Mouse (Mus musculus): Measurements from ENCODE around the gene Areg. TPM values are rescaled to one million over a fixed set of nuclear protein-coding genes. Genes with fewer than 3 reads are reported as not detected.

Gene Areg
- polyA plus RNA-seq, 1 experiment: not detected

GRCm38 (mm10) chr5:91138970-91139369 is 429 bp upstream of the Areg start:
- no peak for DNase-seq
- Histone ChIP-seq H3K36me3 (ENCODE audit: control insufficient read depth, insufficient read depth, low read length) (no peaks in the 10 kb centered on the region), H3K4me3 (ENCODE audit: insufficient read depth, low read depth, low read length) (peak overlapping the region; percentile 41), H3K4me1 (ENCODE audit: control insufficient read depth, insufficient read depth, low read length) (no peaks in the 10 kb centered on the region), H3K27ac (ENCODE audit: insufficient read depth, low read depth, low read length) (no peak overlapping the region), H3K27me3 (replicated peaks; ENCODE audit: control insufficient read depth, insufficient read depth, low read length) (no peaks in the 10 kb centered on the region)
- no peak for TF ChIP-seq CTCF (conservative IDR thresholded peaks at IDR 0.05; ENCODE audit: insufficient read depth, insufficient read length, low read depth, low read length)
- TF ChIP-seq POLR2A (IDR thresholded peaks at IDR 0.05; ENCODE audit: low read depth, low read length): no peak
- 13% methylated on average over 7 of the region's 7 CpGs for WGBS

- no peaks in the 10 kb centered on the region for H3K36me3 ChIP-seq (ENCODE audit: control insufficient read depth, insufficient read depth, low read length)
- H3K27me3 ChIP-seq (replicated peaks; ENCODE audit: control insufficient read depth, insufficient read depth, low read length): no peaks in the 10 kb centered on the region
- WGBS: 62% methylated on average over 13 of the region's 13 CpGs
- no peak for DNase-seq
- H3K4me1 ChIP-seq (ENCODE audit: control insufficient read depth, insufficient read depth, low read length): no peaks in the 10 kb centered on the region
- TF ChIP-seq CTCF (conservative IDR thresholded peaks at IDR 0.05; ENCODE audit: insufficient read depth, insufficient read length, low read depth, low read length) (no peak), POLR2A (IDR thresholded peaks at IDR 0.05; ENCODE audit: low read depth, low read length) (no peak)
- no peak overlapping the region for H3K4me3 ChIP-seq (ENCODE audit: insufficient read depth, low read depth, low read length)
- H3K27ac ChIP-seq (ENCODE audit: insufficient read depth, low read depth, low read length): no peak overlapping the region
These were observed 1.6 kb downstream of the Areg start for GRCm38 (mm10) chr5:91140896-91141448.

- H3K4me1 ChIP-seq (ENCODE audit: control insufficient read depth, insufficient read depth, low read length): no peaks in the 10 kb centered on the region
- no peak overlapping the region for H3K27ac ChIP-seq (ENCODE audit: insufficient read depth, low read depth, low read length)
- no peak for DNase-seq
- TF ChIP-seq CTCF (conservative IDR thresholded peaks at IDR 0.05; ENCODE audit: insufficient read depth, insufficient read length, low read depth, low read length): no peak
- no peak for TF ChIP-seq POLR2A (IDR thresholded peaks at IDR 0.05; ENCODE audit: low read depth, low read length)
- no peaks in the 10 kb centered on the region for H3K27me3 ChIP-seq (replicated peaks; ENCODE audit: control insufficient read depth, insufficient read depth, low read length)
- no peaks in the 10 kb centered on the region for H3K36me3 ChIP-seq (ENCODE audit: control insufficient read depth, insufficient read depth, low read length)
- no peak overlapping the region for H3K4me3 ChIP-seq (ENCODE audit: insufficient read depth, low read depth, low read length)
- 85% methylated on average over 9 of the region's 9 CpGs for WGBS
These were observed 5.6 kb downstream of the Areg start for GRCm38 (mm10) chr5:91144971-91145370.

- Histone ChIP-seq H3K27me3 (replicated peaks; ENCODE audit: control insufficient read depth, insufficient read depth, low read length) (no peaks in the 10 kb centered on the region), H3K4me1 (ENCODE audit: control insufficient read depth, insufficient read depth, low read length) (no peaks in the 10 kb centered on the region), H3K27ac (ENCODE audit: insufficient read depth, low read depth, low read length) (no peak overlapping the region), H3K4me3 (ENCODE audit: insufficient read depth, low read depth, low read length) (no peak overlapping the region), H3K36me3 (ENCODE audit: control insufficient read depth, insufficient read depth, low read length) (no peaks in the 10 kb centered on the region)
- DNase-seq: no peak
- TF ChIP-seq CTCF (conservative IDR thresholded peaks at IDR 0.05; ENCODE audit: insufficient read depth, insufficient read length, low read depth, low read length) (no peak), POLR2A (IDR thresholded peaks at IDR 0.05; ENCODE audit: low read depth, low read length) (no peak)
- WGBS: 89% methylated on average over 1 of the region's 1 CpGs
These were observed 7.6 kb downstream of the Areg start for GRCm38 (mm10) chr5:91147001-91147400.

- no peak overlapping the region for H3K27ac ChIP-seq (ENCODE audit: insufficient read depth, low read depth, low read length)
- no peaks in the 10 kb centered on the region for H3K4me1 ChIP-seq (ENCODE audit: control insufficient read depth, insufficient read depth, low read length)
- H3K36me3 ChIP-seq (ENCODE audit: control insufficient read depth, insufficient read depth, low read length): no peaks in the 10 kb centered on the region
- H3K4me3 ChIP-seq (ENCODE audit: insufficient read depth, low read depth, low read length): no peak overlapping the region
- WGBS: 50% methylated on average over 2 of the region's 2 CpGs
- TF ChIP-seq CTCF (conservative IDR thresholded peaks at IDR 0.05; ENCODE audit: insufficient read depth, insufficient read length, low read depth, low read length) (no peak), POLR2A (IDR thresholded peaks at IDR 0.05; ENCODE audit: low read depth, low read length) (no peak)
- no peaks in the 10 kb centered on the region for H3K27me3 ChIP-seq (replicated peaks; ENCODE audit: control insufficient read depth, insufficient read depth, low read length)
- no peak for DNase-seq
These were observed 8.7 kb downstream of the Areg start for GRCm38 (mm10) chr5:91148054-91148453.

GRCm38 (mm10) chr5:91156677-91157076 is 17.3 kb downstream of the Areg start:
- no peak for TF ChIP-seq CTCF (conservative IDR thresholded peaks at IDR 0.05; ENCODE audit: insufficient read depth, insufficient read length, low read depth, low read length)
- TF ChIP-seq POLR2A (IDR thresholded peaks at IDR 0.05; ENCODE audit: low read depth, low read length): no peak
- Histone ChIP-seq H3K27me3 (replicated peaks; ENCODE audit: control insufficient read depth, insufficient read depth, low read length) (no peaks in the 10 kb centered on the region), H3K27ac (ENCODE audit: insufficient read depth, low read depth, low read length) (no peak overlapping the region), H3K36me3 (ENCODE audit: control insufficient read depth, insufficient read depth, low read length) (no peaks in the 10 kb centered on the region), H3K4me3 (ENCODE audit: insufficient read depth, low read depth, low read length) (no peak overlapping the region), H3K4me1 (ENCODE audit: control insufficient read depth, insufficient read depth, low read length) (no peaks in the 10 kb centered on the region)
- DNase-seq: no peak
- WGBS: 76% methylated on average over 8 of the region's 8 CpGs

GRCm38 (mm10) chr5:91157169-91157568 is 17.8 kb downstream of the Areg start:
- Histone ChIP-seq H3K27ac (ENCODE audit: insufficient read depth, low read depth, low read length) (no peak overlapping the region), H3K4me1 (ENCODE audit: control insufficient read depth, insufficient read depth, low read length) (no peaks in the 10 kb centered on the region), H3K4me3 (ENCODE audit: insufficient read depth, low read depth, low read length) (no peak overlapping the region), H3K36me3 (ENCODE audit: control insufficient read depth, insufficient read depth, low read length) (no peaks in the 10 kb centered on the region), H3K27me3 (replicated peaks; ENCODE audit: control insufficient read depth, insufficient read depth, low read length) (no peaks in the 10 kb centered on the region)
- TF ChIP-seq POLR2A (IDR thresholded peaks at IDR 0.05; ENCODE audit: low read depth, low read length) (no peak), CTCF (conservative IDR thresholded peaks at IDR 0.05; ENCODE audit: insufficient read depth, insufficient read length, low read depth, low read length) (no peak)
- 10% methylated on average over 3 of the region's 3 CpGs for WGBS
- no peak for DNase-seq

All from kidney, adult 2 months (tissue).